Mouse (Mus musculus): Measurements from ENCODE around the gene Tenm4.
A peak's percentile ranks its signal among the peaks of the same experiment; 100 is the strongest.

Tenm4 gene

DNA sequence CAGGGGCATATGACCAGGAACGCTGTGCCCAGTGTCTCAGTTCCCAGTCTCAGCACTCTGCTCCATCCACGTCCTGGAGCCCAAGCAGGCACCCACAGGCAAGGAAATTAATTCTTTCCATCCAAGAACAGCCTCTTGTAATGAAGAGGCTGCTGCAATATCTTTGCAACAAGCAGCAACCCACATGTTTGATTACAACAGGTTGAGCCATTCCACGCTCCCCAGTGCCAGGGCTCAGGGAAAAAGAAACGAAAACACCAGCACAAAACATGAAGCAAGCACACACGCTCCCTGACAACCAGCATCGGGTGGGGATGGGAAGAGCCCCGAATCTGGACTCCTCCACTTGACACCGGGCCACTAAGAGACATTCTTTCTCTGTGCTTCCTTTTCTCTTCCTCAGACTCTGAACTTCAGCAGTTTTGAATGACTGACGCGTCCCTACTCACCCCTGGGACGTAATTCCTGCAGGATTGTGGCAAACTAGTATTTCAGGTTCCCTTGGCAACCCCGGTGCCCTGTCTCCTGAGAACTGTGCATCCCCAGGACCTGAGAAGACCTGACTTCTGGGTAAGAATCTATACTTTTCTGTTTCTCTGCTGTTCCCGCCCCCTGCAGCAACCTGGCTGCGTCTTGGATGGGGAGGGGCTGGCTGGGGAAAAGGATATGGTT lies at the start of gene Tenm4:
Gene Tenm4, plus strand, starts transcription at position 323 of the 672 bp plus-strand sequence.
- DNase-seq: no peak

DNA sequence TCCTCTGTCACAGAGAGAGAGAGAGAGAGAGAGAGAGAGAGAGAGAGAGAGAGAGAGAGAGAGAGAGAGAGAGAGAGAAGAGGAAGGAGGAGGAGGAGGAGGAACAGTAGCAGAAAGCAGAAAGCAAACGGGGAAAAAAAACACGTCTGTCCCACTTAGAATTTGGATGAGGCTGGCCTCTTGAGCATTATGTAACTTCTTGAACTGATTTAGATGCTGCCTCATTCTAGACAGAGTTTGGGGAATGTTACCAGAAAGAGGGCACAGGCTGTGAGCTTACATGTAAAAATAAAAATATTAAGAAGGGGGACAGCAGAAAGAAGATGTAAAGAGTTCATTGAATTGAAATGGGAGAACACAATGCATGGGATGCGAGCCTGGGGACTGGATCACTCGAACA lies 40.3 kb upstream of the Tenm4 start:
- DNase-seq: no peak

DNA sequence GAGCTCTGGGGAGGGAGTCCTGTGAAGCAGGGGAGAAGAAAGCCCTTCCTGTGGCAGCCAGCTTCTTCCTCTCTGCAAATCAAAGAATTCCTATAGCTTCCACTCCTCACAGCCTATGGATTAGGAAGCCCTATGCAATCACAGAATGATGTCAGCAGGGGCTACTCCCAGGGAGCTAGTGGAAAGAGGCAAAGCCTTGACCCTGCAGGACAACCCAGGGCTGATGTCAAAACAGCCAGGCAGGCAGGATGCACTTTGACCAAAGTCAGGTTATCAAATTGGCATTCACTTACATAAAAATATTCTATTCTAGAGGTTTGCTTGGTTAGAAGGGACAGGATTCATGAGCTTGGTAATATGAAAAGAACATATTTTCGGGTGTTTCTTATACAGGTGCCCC lies 39.9 kb upstream of the Tenm4 start:
- no peak for DNase-seq

DNA sequence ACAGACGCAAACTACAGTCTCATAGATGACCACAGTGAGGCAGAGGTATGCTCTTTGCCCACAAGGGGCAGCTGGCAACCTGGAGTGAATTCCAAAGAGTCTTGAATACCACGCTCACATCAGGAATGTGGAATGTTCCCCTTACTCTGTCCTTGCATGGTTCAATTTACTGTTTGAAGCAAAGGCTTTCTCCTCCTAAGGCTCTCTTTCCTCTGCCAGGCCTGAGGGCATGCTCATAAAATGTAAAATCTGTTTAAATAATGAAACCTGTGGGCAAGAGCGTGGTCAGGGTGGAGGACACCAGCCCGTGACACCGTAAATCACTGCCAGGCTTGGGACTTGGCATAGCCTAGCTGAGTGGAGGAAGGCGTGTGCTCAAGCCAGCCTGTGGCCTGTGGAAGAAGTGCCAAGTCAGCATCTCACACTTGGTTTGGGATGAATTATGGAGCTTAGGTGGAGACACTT lies 34.5 kb upstream of the Tenm4 start:
- DNase-seq: no peak

DNA sequence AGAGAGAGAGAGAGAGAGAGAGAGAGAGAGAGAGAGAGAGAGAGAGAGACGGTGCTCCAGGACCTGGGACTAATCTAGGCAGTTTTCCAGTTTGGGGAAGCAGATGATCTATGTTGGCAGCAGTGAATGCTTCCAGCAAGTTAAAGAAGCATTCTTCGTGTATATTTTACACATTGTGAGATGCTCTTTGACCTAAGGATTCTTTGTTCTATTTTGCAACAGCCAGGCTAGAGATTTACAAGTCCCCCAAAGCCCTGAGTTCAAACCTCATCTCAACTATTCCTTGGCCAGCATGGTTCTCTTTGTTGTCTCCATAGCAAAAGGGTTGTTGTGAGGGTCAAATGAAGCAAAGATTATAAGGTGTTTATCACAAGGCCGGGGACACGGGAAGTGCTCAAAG lies 29.2 kb upstream of the Tenm4 start:
- DNase-seq: no peak

DNA sequence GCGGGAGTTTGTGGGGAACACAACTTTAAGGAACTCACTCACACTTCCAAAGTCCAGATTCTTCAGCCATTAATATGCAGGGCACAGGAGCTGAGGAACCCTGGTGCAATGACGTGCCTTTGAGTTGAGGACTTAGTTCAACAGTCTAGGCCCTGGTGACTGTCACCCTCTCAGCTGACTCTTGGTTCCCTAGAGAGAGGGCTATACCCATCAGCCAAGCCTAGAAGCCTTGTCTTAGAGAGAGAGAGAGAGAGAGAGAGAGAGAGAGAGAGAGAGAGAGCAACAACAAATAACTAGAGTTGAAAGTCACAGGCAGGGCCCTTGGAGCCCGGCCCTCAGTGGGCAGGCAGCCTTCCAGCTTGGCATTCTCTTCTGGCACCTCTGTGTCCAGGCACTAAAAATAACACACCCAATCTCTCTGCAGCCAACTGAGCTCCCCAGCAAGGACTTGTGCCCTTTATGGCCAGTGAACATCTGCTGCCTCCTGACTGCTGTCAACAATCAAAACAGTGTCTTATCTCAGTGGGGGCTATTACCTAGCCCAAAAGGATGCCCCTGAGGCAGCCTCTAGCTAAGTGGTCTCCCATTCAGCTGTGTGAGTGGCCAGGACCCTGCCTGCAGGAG lies 28.0 kb upstream of the Tenm4 start:
- no peak for DNase-seq

DNA sequence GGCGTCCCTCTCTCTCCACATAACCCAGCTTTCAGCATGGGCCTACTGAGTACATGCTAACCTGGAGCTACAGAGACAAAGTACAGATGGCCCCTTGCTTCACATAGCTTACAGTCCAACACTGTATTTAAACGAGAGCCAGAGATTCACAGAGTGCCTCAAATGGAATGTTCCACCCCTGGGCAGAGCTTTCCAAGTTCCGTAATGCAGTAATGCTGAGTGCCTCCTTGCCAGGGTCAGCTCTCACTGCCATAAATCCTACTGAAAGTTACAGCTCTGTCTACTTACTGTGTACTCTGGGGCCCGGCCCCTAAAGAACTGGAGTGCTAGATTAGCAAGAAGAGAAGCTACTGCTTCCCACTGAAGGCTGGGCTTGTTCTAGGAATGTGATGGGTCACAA lies 23.6 kb upstream of the Tenm4 start:
- no peak for DNase-seq

DNA sequence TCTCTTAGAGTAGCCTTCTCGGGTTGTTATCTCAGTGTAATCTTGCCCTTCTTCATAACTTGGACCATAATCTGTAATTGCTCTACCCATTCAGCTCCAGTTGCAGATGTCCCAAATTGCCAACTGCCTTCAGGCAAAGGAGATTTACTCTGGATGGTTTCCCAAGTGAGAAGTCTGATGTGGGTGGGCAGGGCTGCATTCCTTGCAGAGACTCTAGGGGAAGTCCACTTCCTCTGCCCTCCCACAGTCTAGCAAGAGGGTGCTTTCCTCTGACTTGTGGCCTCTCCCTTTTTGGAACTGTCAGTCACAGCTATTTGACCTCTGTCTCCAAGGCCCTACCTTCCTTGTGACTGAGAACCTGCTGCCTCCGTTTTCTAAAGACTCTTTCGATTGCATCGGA lies 22.9 kb upstream of the Tenm4 start:
- DNase-seq: no peak

DNA sequence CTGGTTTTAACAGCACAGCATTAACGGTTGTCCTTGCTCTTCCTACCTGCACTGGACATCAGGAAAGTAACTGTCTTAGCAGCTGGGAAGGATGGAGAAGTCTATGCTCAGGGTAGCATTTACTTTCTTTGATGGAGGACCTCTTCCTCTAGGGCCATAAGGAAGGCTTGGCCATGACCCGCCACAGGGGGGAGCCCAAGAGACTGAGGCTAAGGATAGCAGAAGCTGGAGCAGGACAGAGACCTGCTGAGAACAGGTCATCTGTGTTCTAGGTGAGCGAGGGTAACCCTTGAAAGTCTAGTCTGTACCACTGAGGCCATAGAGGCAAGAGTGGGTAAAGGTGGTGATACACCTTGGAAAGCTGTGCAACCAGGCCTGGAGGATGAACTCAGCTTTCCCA lies 19.8 kb upstream of the Tenm4 start:
- peak; percentile 85 for DNase-seq

DNA sequence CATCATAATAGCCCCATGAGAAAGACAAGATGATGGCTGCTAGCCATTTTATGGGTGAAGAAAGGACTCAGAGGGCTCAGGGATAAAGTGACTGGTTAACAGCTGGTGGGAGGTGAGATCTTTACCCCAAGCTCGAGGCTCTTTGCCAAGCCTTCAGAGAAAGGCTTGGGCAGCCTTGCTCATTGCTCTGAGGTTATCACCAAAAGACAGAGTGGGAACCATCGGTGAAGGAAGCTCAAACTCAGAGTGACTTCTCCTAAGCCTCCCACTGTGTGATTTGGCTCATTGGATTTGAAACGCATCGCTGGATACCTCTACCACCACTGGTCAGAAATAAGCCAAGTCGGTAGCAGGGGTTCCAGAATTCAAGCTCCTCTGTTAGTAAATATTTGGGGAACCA lies 19.1 kb upstream of the Tenm4 start:
- DNase-seq: no peak

DNA sequence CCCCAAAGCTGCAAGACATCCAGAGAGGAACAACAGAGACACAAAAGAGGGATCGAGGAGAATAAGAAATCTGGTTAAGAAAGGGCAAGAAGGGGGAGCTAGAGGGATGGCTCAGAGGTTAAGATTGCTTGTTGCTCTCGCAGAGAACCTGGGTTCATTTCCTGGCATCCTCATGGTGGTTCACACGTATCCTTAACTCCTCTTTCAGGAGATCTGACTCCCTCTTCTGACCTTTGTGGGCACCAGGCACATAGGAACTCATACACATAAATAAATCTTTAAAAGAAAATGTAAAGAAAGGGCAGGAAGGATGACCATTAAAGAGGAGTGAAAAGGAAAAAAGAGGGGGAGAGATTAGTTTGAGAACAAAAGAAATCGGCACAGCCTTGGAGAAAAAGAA lies 18.6 kb upstream of the Tenm4 start:
- DNase-seq: no peak

DNA sequence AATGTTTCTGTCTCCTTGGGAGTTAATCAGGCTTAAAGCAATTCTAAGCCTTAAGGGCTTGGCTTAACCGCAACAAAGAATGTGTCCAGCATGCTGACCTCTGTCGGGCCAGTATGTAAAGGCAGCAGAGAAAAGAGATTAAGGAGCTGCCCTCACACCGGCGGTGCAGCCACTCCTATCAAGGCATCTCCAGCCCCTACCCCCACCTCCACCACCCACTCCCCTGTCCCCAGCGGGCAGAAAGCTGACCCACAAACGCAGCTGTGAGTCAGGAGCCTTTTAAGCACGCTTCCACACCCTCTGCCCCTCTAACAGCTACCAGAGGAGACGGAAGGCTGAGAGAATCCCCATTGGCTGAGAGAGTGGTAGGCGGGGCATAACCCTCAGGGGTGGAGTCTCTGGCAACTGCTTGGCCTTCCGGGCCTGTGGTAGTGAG lies 18.1 kb upstream of the Tenm4 start:
- peak; percentile 64 for DNase-seq

DNA sequence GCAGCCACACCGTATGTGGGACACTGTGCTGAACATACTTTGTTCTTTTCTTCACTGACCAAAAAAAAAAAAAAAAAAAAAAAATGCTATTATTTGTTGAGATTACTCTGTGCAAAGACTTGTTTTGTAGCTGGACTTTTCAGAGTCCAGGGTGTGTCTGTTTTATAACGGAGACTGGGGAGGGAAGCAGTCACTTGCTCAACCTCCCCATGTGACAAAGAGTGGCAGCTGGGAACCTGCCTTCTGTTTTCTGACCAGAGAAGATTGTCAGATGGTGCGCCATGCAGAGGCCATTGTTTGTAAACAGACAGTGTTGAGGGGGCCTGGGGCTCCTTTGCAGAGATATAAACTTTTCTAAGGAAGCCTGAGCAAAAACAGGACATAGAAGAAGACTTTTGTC lies 17.0 kb upstream of the Tenm4 start:
- no peak for DNase-seq

DNA sequence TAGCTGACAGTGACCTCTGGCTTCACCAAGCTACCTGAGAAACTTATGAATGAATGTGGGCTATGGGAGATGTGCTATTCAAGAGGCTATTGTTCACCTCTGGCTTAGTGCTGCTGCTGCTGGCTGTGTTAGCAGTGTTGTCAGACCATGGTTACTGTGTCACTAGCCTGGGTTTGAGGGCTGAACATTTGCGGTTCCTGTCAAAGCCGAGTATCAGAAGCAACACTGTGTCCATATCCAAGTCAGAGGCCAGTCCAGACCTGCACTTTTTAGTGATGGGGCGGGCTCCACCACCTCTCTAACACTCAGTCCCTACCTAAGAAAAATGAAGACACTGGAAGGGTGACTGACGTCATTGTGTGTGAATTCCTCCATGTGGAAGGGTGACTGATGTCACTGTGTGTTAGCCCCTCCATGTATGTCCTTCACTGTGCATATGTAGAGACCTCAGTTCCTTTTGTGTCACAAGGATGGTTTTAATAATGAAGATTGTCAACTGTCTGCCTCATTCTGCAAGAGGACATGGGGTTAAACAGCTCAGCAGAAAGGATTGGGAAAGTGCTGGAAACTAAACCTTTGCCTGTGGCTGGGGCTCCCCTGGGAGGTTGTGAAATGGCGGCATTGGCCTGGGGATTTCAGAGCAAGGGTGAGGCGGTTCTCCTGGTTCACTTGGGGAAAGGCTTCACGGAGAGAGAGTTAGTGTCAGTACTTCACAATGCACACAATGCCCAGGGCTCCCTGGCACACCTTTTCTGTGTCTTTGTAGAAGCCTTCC lies 14.4 kb upstream of the Tenm4 start:
- DNase-seq: no peak

DNA sequence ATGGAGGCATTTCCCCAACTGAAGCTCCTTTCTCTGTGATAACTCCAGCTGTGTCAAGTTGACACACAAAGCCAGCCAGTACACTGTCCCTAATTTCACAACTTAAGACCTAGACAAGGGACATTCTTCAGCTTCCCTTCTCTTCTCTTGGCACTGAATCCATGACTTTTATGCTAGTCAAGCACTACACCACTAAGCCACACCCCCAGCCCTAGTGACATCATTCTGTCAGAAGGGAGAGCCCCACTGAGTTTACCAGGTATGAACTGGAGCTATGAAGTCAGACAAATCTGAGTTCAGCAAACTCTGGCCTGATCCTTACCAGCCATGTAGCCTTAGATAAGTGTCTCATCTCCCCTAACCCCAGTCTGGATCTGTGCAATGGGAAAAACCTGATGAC lies 6.9 kb upstream of the Tenm4 start:
- DNase-seq: no peak

DNA sequence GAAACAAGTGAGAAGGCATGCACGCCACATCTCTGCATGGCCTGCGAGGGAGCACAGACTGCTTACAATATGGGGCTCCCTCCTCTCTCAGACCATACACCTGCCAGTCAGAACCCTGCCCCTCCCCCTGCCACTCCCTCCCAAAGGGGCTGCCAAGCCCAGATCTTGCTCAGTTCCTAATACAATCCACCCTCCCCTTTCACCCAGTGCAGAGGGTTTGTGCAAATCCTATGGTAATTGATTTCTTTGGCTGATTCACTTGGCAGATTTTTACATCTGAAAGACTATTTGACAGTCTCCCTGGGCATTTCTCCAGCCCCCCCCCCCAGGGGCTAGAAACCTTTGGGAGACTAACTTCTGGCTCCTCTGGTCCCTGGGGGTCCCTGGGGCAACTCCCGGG lies 2.1 kb upstream of the Tenm4 start:
- no peak for DNase-seq

DNA sequence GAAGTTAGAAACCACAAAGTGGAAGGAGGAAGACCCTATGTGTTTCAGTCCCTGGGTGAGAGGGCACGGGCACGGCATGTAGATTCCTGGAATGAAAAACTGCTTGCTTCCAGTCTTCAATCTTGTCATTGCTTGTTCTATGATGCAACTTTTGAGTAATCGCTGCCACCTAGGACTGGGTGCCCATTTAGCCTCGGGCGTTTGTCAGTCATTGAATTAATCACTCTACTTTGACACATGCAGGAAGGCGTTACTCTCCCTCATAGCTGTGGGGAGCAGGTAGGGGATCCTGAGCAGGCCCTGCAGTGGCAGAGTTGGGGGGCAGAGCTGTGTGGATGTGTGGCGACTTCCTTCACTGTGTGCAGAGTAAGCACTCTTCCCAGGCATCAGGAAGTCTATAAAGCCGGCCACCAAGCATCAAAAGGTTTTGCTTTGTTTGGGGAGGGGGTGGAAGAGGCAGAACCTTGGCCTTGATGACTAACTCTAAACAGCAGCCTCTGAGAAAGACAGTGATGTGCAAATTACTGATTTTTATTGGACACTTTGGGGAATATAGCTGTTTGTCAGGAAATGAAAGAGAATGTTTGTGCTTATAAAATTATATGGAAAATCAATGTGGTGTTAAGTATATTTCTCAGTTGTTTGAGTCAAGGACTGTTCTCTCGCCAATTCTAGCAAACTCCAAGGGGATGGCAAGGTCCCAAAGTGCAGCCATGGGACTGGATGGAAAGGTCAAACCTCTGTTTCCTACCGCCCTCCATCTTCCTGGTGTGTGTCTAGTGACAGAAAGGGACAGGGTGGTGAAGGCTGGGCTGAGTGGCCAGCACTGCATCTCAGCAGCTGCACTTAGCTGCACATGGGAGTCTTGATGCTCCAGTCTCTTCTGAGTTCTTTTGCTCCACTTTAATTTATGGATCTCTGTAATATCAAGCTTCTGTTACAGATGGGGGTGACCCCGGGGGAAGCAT lies 834 bp downstream of the Tenm4 start:
- no peak for DNase-seq

DNA sequence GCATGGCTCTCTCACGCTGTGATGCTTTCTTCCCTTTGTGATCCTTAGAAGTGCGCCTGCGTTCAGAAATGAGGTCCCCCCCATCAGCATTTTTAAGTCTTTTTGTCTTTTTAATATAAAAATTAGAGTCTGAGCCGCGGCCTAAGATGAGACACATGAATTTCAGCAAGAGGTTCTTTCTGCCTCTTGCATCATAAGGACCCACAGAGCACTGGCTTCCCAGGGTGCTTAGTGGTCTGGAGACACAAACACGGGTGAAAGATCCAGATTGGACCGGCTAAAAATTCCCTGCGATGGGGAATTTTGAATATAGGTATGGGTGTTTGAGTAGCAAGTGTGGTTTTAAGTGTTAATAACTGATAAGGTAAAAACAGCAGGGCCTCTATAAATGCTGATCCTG lies 5.7 kb downstream of the Tenm4 start:
- DNase-seq: no peak

DNA sequence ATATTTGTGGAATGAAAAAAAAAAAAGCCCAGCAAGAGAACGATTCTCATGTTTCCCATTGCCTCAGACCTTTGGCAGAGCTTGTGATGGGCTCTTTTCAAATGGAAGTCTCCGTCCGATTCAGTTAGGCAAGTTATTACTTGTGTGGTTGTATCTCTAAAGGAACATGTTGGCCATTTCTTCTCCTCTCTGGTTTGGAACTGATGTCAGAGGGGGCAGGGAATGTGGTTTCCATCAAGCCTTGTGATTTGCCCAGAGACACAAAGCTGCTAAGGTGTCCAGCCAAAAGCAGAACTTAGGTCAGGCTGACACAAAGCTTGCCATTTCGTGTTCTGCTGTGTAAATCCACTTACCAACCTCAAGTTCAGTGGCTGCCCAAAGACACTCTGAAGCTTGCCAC lies 10.7 kb downstream of the Tenm4 start:
- no peak for DNase-seq

DNA sequence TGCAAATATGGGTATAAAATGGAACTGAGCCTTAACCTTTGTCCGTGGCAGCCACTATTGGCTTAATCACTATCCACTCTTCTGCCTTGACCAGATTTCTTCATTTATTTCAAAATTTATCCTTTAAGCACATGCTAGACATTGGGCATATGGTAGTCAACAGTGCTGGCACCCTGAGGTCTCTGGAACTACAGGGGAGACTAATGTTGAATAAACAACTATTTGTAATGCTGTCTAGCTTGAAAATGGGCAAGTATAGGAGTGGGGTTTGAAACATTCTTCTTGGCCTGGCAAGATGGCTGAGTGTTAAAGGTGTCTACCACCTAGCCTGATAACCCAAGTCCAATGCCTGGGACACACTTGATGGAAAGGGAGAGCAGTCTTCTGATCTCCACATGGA lies 12.1 kb downstream of the Tenm4 start:
- DNase-seq: no peak

DNA sequence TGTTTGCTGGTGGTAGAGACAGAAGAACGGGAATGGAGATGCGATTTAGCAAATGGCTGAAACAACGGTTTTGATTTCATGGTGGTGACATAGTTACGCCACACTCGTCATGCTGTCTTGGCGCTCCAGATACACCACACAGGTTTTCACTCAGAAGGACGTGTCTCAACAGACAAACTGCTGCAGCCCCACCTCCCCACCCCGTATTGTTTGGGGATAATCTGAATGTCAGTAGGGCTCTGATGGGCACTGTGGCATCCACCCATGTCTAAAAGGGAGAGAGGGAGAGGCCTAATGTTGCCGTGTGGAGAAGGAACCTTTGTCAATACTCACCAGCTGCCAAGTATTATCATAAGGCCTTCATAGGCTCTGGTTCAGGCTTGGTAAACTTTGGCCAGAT lies 14.4 kb downstream of the Tenm4 start:
- no peak for DNase-seq

DNA sequence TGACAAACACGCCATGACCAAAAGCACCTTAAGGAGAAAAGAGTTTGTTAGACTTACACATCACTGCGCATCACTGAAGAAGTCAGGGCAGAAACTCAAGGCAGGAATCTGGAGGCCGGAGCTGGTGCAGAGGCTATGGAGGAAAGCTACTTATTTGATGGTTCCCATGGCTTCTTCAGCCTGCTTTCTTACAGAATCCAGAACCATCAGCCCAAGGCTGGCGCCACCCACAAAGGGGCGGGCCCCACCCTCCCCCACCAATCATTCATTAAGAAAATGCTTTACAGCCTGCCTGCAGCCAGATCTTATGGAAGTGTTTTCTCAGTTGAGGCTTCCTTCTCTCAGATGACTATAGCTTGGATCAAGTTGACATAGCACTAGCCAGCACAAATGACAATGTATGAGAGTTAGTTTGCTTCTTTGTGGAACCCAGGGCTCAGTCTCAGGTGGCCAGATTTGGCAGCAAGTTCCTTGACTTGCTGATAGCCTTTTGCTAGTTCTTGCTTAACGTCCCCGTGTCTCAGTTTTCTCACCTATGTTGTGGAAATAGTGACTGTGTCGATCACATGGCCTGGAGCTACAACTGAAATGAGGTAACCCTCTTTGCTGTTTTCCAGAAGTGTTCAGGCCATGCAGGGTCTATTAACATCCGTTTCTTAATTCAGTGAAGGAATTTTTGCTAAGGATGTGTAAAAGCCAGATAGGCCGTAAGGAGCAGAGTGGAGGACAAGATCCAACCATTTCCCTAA lies 32.9 kb downstream of the Tenm4 start:
- no peak for DNase-seq

Data from thymus, postnatal 4 days (tissue).